Mouse (Mus musculus) lung, postnatal 0 days (tissue): ENCODE measurements around the gene Apobec3.

Source experiments
- CTCF ChIP-seq: IDR thresholded peaks from 2 replicates; pipeline ENCODE4 v1.5.1; 2016; ENCODE audit warnings: antibody characterized with exemption, mild to moderate bottlenecking
- EP300 ChIP-seq: IDR thresholded peaks from 2 replicates; pipeline ENCODE4 v1.6.1; 2016; ENCODE audit warnings: antibody characterized with exemption, mild to moderate bottlenecking, control low read depth

- TF ChIP-seq CTCF, result no peak
- no peak for TF ChIP-seq EP300
These were observed 48.5 kb downstream of the Apobec3 start for GRCm38 (mm10) chr15:79939913-79940312.
